Mouse (Mus musculus) heart, adult 8-10 months (tissue): ENCODE measurements around the gene Dlgap1. TPM values are rescaled to one million over a fixed set of nuclear protein-coding genes. Genes with fewer than 3 reads are reported as not detected.
"Not testable (repeated sequence)": the region's sequence is repeated elsewhere in the genome, so short reads cannot be mapped to it uniquely, and the experiment has no call there.

Experiments
- DNase-seq: peaks from one replicate; pipeline ENCODE4 v3.0.0; 2022; ENCODE audit warnings: low spot score
- total RNA-seq, 4 experiments: library from RNA; stranded (reverse); gene quantifications; 2 replicates each; pipeline ENCODE4 v1.2.4; 2022

Dlgap1 gene
- total RNA-seq, 4 experiments from 2014 or later: 0.49 to 1.1 (median 0.80) TPM

GRCm38 (mm10) chr17:70836820-70837219 is 867.9 kb downstream of the Dlgap1 start:
- no peak for DNase-seq

GRCm38 (mm10) chr17:70837474-70837873 is 868.6 kb downstream of the Dlgap1 start:
- DNase-seq: not testable (repeated sequence)

- DNase-seq: no peak
Observed at GRCm38 (mm10) chr17:70838031-70838430, 869.2 kb downstream of the Dlgap1 start.

- no peak for DNase-seq
Observed at GRCm38 (mm10) chr17:70838533-70838932, 869.7 kb downstream of the Dlgap1 start.

GRCm38 (mm10) chr17:70843252-70843651 is 874.4 kb downstream of the Dlgap1 start:
- DNase-seq: no peak

GRCm38 (mm10) chr17:70844971-70845370 is 876.1 kb downstream of the Dlgap1 start:
- DNase-seq: peak; percentile 19

- no peak for DNase-seq
Observed at GRCm38 (mm10) chr17:70845543-70845942, 876.7 kb downstream of the Dlgap1 start.

GRCm38 (mm10) chr17:70846111-70846644 is 877.3 kb downstream of the Dlgap1 start:
- no peak for DNase-seq

- DNase-seq: peak; percentile 63
Observed at GRCm38 (mm10) chr17:70847086-70847485, 878.2 kb downstream of the Dlgap1 start.

- DNase-seq: peak; percentile 54
Observed at GRCm38 (mm10) chr17:70847751-70848510, 879.1 kb downstream of the Dlgap1 start.

GRCm38 (mm10) chr17:70848511-70849398 is 879.9 kb downstream of the Dlgap1 start:
- DNase-seq: peak; percentile 70

- DNase-seq: peak; percentile 90
Observed at GRCm38 (mm10) chr17:70849399-70850232, 880.7 kb downstream of the Dlgap1 start.

GRCm38 (mm10) chr17:70850233-70850995 is 881.5 kb downstream of the Dlgap1 start:
- DNase-seq: peak; percentile 60

GRCm38 (mm10) chr17:70850996-70851991 is 882.4 kb downstream of the Dlgap1 start:
- DNase-seq: peak; percentile 78

GRCm38 (mm10) chr17:70852011-70852685 is 883.3 kb downstream of the Dlgap1 start:
- peak; percentile 57 for DNase-seq

- peak; percentile 87 for DNase-seq
Observed at GRCm38 (mm10) chr17:70852686-70853386, 884.0 kb downstream of the Dlgap1 start.

- DNase-seq: peak; percentile 49
Observed at GRCm38 (mm10) chr17:70853436-70853905, 884.6 kb downstream of the Dlgap1 start, which contains the start of gene Tgif1. Tgif1 (minus strand) TSS chr17:70853546.

GRCm38 (mm10) chr17:70854021-70854420 is 885.1 kb downstream of the Dlgap1 start:
- no peak for DNase-seq
